Mouse (Mus musculus) bone marrow, adult 2 months (tissue): ENCODE data around the gene Gm5941.

Experiments
- CTCF ChIP-seq: fragments of 200-500 bp; IDR thresholded peaks from 2 replicates; pipeline ENCODE4 v1.5.1; 2011; ENCODE audit warnings: low read length, control low read depth; ENCODE audit not compliant: control insufficient read depth, insufficient read depth
- POLR2A ChIP-seq: fragments of 200-500 bp; IDR thresholded peaks from 2 replicates; pipeline ENCODE4 v1.6.1; 2011; ENCODE audit warnings: low read depth, mild to moderate bottlenecking, control low read depth, low read length, borderline replicate concordance; ENCODE audit not compliant: control insufficient read depth

GRCm38 (mm10) chrX:92464773-92465172, 25.0 kb upstream of the Gm5941 start:
- TF ChIP-seq CTCF (no peak), POLR2A (no peak)
